Mouse (Mus musculus) Muller cell, postnatal 12 days (primary cell): Measurements from ENCODE around the gene Enpp4.

ENCODE experiments used
- DNase-seq: peaks from one replicate; pipeline ENCODE4 v3.0.0-alpha.2; 2015; ENCODE audit errors: inconsistent ontology term

Gene Enpp4

GRCm38 (mm10) chr17:44105287-44106138 is at the start of gene Enpp4:
TSS of gene Enpp4 (minus strand) at chr17:44105809.
- peak; percentile 91 for DNase-seq

GRCm38 (mm10) chr17:44155204-44155603 is 49.6 kb upstream of the Enpp4 start:
- no peak for DNase-seq

DNA sequence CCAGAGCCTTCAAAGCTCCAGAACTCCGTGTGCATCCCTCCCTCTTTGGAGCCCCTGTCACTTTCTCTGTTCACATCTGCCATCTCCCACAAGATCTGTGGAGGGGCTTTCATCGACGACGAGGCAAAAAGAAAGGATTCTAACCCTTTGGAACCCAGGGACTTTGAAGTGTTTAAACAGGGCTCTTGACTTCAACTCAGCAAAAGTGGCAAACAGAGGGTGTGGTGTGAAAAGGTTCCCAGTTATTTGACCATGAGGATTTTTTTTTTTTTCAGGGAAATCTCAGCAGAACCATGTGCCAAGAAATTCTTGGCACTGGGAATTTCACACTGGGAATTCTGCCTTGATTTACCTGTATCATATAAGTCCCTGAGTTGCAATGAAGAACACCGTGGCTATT is 48.3 kb upstream of the Enpp4 start:
- no peak for DNase-seq

DNA sequence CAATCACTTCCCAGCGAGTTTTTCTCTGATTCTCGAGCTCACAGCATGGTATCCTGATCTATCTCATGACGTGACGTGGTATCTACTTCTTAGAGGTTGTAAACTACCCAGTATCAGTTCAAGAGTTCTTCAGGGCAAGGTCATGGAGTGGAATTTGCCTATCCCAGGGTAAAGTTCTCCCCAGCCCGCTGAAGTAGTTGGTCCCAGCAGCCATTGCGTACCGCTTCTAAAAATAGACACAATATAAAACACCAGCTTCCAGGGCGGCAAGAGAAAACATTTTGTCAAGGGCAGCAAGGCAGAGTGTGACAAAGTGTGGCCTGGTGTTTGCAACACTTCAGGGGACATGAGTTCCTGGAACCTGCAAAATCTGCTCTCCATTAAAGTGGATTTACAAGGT is 46.3 kb upstream of the Enpp4 start:
- DNase-seq = no peak

DNA sequence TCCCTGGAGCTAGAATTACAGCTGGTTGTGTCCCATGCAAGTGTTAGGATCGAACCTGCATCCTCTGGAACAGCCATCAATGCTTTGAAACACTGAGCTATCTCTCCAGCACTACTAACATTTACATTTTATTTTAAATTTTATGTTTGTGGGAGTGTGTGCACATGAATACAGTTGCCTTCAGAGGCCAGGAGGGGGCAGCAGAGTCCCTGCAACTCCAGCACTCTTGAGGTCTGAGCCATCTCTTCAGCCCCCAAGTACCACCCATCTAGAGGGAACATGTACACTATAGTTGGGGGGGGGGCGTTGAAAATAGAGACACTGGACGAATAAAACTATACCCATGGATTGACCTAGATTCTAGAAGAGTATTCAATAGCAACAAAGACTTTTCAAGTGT is 45.5 kb upstream of the Enpp4 start:
- no peak for DNase-seq

DNA sequence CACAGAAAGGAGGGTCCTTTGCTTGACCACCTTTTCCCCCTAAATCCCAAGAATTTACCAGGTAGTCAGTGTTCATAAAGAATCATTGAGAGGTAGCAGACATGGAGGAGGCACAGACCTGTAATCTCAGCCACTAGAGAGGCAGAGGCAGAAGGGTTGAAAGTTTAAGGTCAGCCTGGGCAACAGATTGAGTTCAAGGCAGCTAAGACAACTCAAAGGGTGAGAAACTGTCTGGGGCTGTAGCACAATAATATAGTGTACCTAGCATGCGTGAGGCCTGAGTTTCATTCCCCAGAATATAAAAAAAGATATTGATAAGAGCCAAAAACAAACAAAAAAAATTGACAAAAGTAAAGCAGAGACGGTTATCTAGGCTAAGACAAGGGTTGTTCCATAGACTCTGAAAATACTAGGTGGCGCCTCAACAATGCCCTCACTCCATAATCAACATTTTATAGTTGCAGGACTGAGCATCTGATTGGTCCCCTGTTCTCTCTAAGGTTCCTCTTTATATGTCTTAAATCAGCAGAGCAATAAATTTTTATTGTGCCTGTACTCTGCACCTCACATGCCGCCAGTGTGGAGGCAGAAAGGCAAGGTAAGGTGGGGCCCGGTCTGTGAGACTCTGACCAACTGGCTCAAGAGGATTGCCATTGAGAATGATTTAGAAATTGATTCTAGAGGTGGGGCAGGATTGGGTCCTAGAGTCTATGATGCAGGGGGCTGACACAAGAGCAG is 42.7 kb upstream of the Enpp4 start:
- no peak for DNase-seq

DNA sequence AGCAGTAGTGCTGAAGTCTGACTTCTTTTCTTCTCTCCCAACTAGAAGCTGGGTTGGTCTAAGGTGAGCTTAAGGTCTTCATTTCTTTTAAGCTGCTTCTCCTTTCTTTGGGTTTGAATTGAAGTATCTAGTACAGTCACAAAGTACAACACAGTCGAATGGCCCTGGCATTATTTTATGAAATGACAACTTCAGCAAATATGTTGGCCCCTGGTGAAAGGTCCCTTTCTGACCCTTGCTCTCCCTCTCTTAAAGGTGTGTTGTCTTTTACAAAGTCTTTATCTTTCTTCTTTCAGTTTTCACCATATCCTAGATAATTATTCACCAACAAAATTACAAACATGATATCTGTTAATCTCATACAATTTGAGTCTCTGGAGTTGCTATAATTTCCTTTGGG is 40.2 kb upstream of the Enpp4 start:
- no peak for DNase-seq

DNA sequence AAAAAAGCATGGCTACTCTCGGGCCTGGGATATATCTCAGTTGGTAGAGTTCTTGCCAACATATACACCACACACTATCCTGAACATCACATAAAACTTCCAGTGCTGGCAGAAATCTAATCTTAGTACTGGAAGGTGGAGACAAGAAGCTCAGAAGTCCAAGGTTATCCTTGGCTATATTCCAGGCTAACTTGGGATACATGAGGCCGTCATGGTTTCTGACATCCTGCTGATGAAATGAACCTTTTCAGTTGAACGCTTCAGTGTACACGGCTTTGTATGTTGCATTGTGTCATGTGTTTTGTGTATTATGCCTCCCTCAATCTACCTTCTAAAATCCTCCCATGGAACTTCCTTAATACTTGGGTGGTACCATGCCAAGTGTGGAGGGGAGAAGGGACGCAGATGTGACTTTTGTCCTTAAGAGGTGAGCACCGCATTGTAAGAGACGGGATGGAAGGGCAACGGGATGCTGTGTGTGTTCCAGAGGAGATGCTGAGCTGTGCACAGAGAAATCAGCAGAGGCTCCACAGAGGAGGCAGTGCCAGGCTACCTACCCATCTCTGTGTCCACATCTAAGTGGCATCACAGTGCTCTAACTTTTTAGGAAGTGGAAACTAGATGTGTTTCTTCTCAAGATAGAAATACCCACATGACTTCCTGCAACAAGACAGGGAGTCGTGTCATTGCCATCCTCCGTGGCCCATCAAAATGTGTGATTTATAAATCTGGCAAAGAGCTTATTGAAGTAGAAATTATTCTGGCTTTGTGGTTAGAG is 31.4 kb upstream of the Enpp4 start:
- DNase-seq = no peak

DNA sequence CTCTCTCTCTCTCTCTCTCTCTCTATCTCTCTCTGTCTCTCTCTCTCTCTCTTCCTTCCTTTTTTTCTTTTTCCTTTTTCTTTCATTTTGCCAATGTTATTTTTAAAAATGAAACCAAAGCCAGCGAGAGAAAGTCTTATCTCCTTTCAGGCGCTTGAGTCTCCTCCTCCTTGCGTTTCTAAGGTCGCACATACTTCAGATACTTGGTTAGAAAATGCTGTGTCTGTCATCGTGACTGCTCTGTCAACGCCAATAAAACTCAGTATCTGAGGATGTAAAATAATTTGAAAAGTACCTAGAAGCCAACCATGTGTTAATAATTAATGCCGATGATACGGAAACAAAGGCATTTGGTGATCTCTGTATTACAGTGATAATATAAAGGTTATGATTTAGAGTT is 30.4 kb upstream of the Enpp4 start:
- no peak for DNase-seq

DNA sequence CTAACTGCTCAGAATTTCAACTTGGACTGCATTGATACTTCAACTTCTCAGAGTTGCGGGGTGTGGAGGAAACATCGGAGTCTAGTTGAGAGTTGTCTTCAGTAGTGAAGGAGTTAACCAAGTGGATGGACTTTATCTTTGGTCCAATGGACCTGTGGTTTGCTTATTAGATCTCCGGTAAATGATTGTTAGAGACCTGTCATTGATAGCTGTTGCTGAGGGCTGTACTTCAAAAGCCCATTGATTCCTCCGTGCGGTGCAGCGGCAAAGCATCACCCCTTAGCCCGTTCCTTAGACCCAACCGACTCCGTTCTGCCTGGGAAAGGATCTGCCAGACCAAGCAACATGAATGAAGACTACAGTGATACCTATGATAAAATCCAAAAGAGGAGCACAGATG is 28.9 kb upstream of the Enpp4 start:
- no peak for DNase-seq

DNA sequence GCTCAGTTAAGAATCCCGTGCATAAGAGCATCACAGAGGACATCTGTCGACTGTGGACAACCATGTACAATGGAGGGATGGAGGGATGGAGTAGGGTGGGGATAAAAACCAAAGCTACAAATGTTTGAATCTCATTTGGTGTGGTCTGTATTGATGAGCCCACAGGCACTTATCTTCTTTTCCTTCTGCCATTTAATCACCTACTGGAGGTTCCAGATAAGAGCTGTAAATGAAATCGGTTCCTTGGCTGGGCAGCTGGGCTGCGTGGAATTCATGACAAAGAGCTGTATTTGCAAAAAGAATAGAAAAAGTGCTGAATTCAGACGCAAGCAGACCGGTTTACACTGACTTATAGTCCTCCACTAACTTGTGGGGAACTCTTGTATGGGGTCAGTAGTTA is 28.5 kb upstream of the Enpp4 start:
- DNase-seq = no peak

- DNase-seq = peak; percentile 57
These were observed 24.8 kb upstream of the Enpp4 start for GRCm38 (mm10) chr17:44130429-44130828.

DNA sequence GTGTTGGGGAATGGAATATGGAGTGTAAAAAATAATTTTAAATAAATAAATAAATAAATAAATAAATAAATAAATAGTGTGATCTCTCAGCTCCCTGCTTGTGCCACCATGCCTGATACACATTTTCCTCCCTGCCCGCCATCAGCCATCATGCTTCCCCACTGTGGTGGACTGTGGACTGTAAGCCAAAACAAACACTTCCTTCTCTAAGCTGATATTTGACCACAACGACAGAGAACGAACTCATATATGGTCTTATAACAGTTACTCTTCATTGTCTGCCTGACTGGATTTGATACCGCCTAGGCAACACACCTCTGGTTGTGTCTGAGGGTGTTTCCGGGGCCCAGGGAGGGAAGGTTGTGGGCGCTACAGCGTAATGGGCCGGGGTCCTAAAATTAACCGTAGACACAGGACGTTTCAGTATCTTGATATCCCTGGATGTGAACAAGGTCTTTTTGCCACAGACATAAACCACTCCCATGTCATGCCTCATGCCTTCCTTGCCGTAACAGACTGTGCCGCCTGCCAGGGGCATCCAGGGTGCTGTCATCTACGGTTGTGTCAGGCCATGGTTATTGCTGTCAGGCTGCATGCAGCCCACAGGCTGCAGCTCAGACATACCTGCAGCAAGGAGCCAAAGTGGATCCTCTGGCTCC is 23.6 kb upstream of the Enpp4 start:
- no peak for DNase-seq

- peak; percentile 73 for DNase-seq
These were observed 15.9 kb upstream of the Enpp4 start for GRCm38 (mm10) chr17:44121366-44122100.

DNA sequence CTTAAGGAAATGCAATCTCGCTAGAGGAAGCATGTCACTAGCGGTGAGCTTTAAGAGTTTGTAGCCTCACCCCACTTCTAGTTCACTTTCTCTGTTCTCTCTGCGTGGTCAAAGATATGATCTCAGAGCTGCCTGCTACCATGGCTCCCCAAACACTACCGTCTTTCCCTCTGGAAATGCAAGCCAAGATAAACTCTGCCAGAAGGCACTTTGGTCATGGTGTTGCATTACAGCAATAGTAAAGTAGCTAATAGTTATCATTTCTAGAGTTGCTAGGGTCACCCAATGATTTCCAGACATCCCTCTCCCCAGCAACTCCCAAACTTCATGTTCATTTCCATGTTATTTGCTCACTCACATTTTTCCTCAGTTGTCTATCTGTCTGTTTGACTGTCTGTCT is 12.6 kb upstream of the Enpp4 start:
- no peak for DNase-seq

DNA sequence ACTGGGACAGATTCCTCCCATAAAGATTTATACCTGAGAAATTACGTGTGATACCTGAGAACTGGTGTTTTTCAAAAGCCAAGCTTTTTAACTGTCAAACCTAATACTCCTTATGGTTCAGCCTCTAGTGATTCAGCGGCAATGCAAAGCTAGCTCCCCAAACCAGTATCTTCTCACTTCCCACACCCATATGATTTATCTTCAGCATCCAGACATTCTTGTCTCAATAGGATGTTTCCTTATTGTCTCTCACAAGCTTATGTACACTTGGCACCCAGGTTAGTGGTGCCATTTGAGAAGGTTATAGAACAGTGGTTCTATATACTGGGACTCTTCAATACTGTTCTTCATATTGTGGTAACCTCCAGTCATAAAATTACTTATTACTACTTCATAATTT is 12.1 kb upstream of the Enpp4 start:
- no peak for DNase-seq

DNA sequence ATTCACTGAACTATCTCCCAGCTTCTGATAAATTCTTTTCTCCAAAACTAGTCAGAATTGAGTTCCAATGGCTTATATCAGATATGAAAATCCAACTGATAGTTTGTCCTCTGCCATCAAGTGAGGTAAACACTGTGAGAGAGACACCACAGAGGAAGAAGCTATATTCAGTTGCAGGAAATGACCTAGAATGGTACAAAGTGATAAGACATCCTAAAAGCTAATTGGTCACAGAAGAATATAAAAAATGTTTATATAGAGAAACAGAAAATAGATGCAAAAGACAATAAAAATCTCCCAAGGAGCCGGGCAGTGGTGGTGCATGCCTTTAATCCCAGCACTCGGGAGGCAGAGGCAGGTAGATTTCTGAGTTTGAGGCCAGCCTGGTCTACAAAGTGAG is 11.0 kb upstream of the Enpp4 start:
- no peak for DNase-seq

DNA sequence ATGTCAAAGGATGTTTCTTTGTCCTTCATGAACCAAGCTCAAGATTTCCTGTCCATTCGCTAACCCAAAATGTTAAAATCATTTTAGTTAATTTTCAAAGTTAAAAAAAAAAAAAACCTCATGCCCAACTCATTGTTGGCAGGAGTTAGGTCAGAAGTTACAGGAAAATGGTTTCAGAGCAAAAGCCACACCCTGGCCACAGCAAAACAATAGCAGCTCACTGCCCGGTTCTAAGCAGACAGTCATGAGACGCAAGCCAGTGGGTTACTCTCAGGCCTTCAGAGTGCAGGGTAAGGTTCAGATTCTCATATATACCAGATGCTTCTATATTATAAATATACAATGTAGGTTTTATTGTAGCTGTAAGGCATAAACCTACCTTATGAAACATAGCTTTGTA is 2.7 kb upstream of the Enpp4 start:
- DNase-seq = no peak

DNA sequence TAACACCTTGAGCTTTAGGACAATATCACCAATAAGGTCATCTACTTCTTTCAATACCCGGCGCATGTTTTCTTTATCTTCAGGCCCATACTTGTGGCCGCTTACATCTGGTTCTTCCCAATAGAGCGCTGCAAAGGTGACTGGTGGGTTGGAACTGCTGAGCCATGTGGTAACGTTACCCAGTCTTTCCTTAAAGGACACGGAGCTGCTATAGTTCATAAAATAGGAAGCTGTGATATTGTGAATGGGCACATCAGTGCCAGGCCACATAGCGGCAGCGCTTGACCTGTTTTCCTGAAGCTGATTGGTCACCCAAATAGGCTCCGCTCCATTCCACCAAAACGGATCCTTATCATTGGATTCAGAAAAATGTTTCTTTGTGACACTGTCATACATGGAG is 3.6 kb downstream of the Enpp4 start:
- no peak for DNase-seq

- no peak for DNase-seq
These were observed 4.7 kb downstream of the Enpp4 start for GRCm38 (mm10) chr17:44100906-44101305.

GRCm38 (mm10) chr17:44100486-44100885 is 5.1 kb downstream of the Enpp4 start:
- no peak for DNase-seq
